Mouse (Mus musculus) ES-E14 (cell line): ENCODE results near the gene Tbl1xr1. TPM values are rescaled to one million over a fixed set of nuclear protein-coding genes. Genes with fewer than 3 reads are reported as not detected.

Experiments
- DNase-seq: peaks from one replicate; pipeline ENCODE4 v3.0.0-alpha.2; 2013; ENCODE audit warnings: low read depth, low spot score
- H3K27ac ChIP-seq: 2 replicates; pipeline ENCODE4 v1.5.1; 2012; ENCODE audit warnings: low read depth, mild to moderate bottlenecking, low read length, moderate library complexity, mixed read lengths; ENCODE audit not compliant: poor library complexity, insufficient read depth, severe bottlenecking
- H3K36me3 ChIP-seq: 2 replicates; pipeline ENCODE4 v1.6.1; 2012; ENCODE audit warnings: mild to moderate bottlenecking, low read length, moderate library complexity, mixed read lengths; ENCODE audit not compliant: control insufficient read depth, poor library complexity, insufficient read depth, severe bottlenecking
- H3K4me1 ChIP-seq, 2 experiments: fragments of 150-350 bp in 1 of 2; sonication (generic) in 1 of 2; 2 replicates each; pipeline ENCODE4 v1.6.1; 2012; ENCODE audit warnings: low read length in 2 of 2, mild to moderate bottlenecking in 1 of 2, mixed read lengths in 1 of 2; ENCODE audit not compliant: control insufficient read depth in 2 of 2, insufficient read depth in 2 of 2, poor library complexity in 1 of 2
- H3K4me3 ChIP-seq, 2 experiments: fragments of 150-350 bp in 1 of 2; sonication (generic) in 1 of 2; 2 replicates each; pipeline ENCODE4 v1.5.1; 2012; ENCODE audit warnings: low read length in 2 of 2, low read depth in 1 of 2, mild to moderate bottlenecking in 1 of 2, mixed read lengths in 1 of 2; ENCODE audit not compliant: insufficient read depth in 1 of 2, poor library complexity in 1 of 2, severe bottlenecking in 1 of 2
- H3K9ac ChIP-seq: 2 replicates; pipeline ENCODE4 v1.6.1; 2012; ENCODE audit warnings: low read depth, mild to moderate bottlenecking, low read length, mixed read lengths; ENCODE audit not compliant: poor library complexity, insufficient read depth, severe bottlenecking
- H3K9me3 ChIP-seq: fragments of 150-350 bp; sonication (generic); 2 replicates; pipeline ENCODE4 v1.6.1; 2012; ENCODE audit warnings: low read depth, mild to moderate bottlenecking, low read length; ENCODE audit not compliant: control insufficient read depth, insufficient read depth
- CHD2 ChIP-seq: IDR thresholded peaks from 2 replicates; pipeline ENCODE4 v1.6.1; 2014; ENCODE audit warnings: mild to moderate bottlenecking, low read depth, low read length, inconsistent platforms
- HCFC1 ChIP-seq: IDR thresholded peaks from 2 replicates; pipeline ENCODE4 v1.6.1; 2012; ENCODE audit warnings: low read length, inconsistent platforms, borderline replicate concordance; ENCODE audit not compliant: insufficient read depth
- MAFK ChIP-seq: IDR thresholded peaks from 2 replicates; pipeline ENCODE4 v1.6.1; 2014; ENCODE audit warnings: mild to moderate bottlenecking, low read depth, low read length, inconsistent platforms; ENCODE audit not compliant: insufficient read depth
- ZC3H11A ChIP-seq: IDR thresholded peaks from 2 replicates; pipeline ENCODE4 v1.6.1; 2012; ENCODE audit warnings: low read depth, mild to moderate bottlenecking, inconsistent platforms, low read length, borderline replicate concordance
- ZNF384 ChIP-seq: IDR thresholded peaks from 2 replicates; pipeline ENCODE4 v1.6.1; 2012; ENCODE audit warnings: low read depth, low read length, inconsistent platforms
- in situ Hi-C, 2 experiments: fragments of 600-800 bp; cut with MboI; formaldehyde crosslinking; loops; one replicate each; pipeline ENCODE4 v1.15.1; 2025; ENCODE audit warnings: low sequenced_read_pairs in 2 of 2, inconsistent platforms in 1 of 2; ENCODE audit not compliant: unreplicated experiment in 2 of 2
- total RNA-seq: library from RNA; depleted of rRNA; stranded (reverse); fragments of 300-350 nt; gene quantifications from 2 replicates; pipeline ENCODE4 v1.2.3, GENCODE M21; 2012

Gene Tbl1xr1
- total RNA-seq, 1 experiment, result 64.6 TPM

GRCm38 (mm10) chr3:22082823-22083222 is 6.4 kb downstream of the Tbl1xr1 start:
- H3K9ac ChIP-seq, result no peak overlapping the region
- DNase-seq, result no peak
- H3K4me1 ChIP-seq, result peaks cover 9 to 19% of the 10 kb centered on the region in 2 experiments
- no peaks in the 10 kb centered on the region for H3K9me3 ChIP-seq
- TF ChIP-seq ZC3H11A (no peak), CHD2 (no peak), HCFC1 (no peak), MAFK (no peak), ZNF384 (no peak)
- H3K36me3 ChIP-seq, result peaks cover 7% of the 10 kb centered on the region; the same call in 1 of the 2 replicates
- no peak overlapping the region for H3K4me3 ChIP-seq
- in situ Hi-C loops, result no loop called here
- H3K27ac ChIP-seq, result no peak overlapping the region

DNA sequence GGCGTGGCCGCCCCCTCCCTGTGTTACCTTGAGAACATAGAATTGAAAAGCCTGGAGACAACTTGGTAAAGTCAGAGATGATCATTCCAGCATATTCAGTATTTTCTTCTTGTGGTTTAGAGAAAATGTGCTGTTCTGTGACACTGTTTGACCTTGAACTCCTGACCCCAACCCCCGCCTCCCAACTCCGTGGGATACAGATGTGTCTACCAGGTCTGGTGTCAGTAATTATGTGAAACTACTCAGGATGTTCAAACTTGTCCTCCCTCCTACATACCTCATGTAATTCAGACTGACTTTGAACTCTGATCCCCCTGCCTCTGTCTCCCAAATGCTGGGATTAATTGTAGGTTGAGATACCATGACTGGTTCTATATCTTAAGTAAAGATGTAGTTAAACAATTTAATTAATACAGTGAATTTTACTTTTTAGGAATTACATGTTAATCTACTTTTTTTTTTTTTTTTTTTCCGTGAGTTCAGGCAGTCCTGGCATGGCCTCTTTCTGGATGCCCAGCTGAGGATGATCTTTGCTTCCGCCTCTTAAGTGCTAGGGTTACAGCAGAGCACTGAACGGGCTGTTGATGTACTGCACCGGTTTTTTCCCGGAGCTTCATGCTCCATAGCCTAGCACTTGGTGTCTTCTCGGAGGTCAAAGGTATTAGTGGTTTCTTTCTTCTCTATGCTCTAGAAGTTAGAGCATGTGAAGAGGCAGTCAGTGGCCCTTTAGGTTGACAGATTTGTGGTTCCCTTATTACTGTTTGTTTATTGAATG is 8.0 kb downstream of the Tbl1xr1 start:
- peaks cover 3% of the 10 kb centered on the region; the same call in 1 of the 2 replicates for H3K36me3 ChIP-seq
- no peak overlapping the region for H3K9ac ChIP-seq
- in situ Hi-C loops, result no loop called here
- no peaks in the 10 kb centered on the region for H3K9me3 ChIP-seq
- no peak overlapping the region for H3K27ac ChIP-seq
- TF ChIP-seq ZNF384 (no peak), CHD2 (0 out of 2 replicates have a peak, but pooled peaks have one; percentile 23), HCFC1 (no peak)
- DNase-seq, result peak; percentile 56
- H3K4me3 ChIP-seq, result no peak overlapping the region
- peaks cover 7 to 16% of the 10 kb centered on the region in 2 experiments for H3K4me1 ChIP-seq

- Histone ChIP-seq H3K36me3 (peaks cover 2% of the 10 kb centered on the region; the same call in 1 of the 2 replicates), H3K27ac (no peak overlapping the region; the same call in 1 of the 2 replicates), H3K9me3 (no peaks in the 10 kb centered on the region), H3K9ac (no peak overlapping the region), H3K4me1 (peaks cover 0 to 7% of the 10 kb centered on the region in 2 experiments), H3K4me3 (no peak overlapping the region)
- no peak for TF ChIP-seq HCFC1
- TF ChIP-seq CHD2, result no peak
- no peak for TF ChIP-seq ZNF384
- no peak for TF ChIP-seq MAFK
- in situ Hi-C loops, result no loop called here
- DNase-seq, result no peak
These were observed 13.4 kb downstream of the Tbl1xr1 start for GRCm38 (mm10) chr3:22089825-22090224.

- H3K4me1 ChIP-seq, result peaks cover 0 to 6% of the 10 kb centered on the region in 2 experiments; a peak in 3 of 4 replicates
- peaks cover 2% of the 10 kb centered on the region; the same call in 1 of the 2 replicates for H3K36me3 ChIP-seq
- no peak overlapping the region; the same call in 1 of the 2 replicates for H3K27ac ChIP-seq
- H3K4me3 ChIP-seq, result no peak overlapping the region
- DNase-seq, result no peak
- TF ChIP-seq CHD2 (no peak), HCFC1 (no peak), ZC3H11A (no peak), MAFK (no peak), ZNF384 (no peak)
- no peak overlapping the region for H3K9ac ChIP-seq
- H3K9me3 ChIP-seq, result no peaks in the 10 kb centered on the region
- in situ Hi-C loops, result no loop called here
These were observed 14.2 kb downstream of the Tbl1xr1 start for GRCm38 (mm10) chr3:22090431-22091265.
